Comparison of ENCODE assay signal across 28 mouse cellular contexts in genomic region chr5:118468739-118469138, GRCm38 (mm10).
A peak's percentile ranks its signal among the peaks of the same experiment; 100 is the strongest.
DNase-seq lines count a peak whose midpoint lies in the region; ATAC-seq and TF ChIP-seq lines count a peak whose summit lies in the region.
"Had no signal": no experiment of that assay in that cellular context is flagged by ENCODE, and none has a peak within 500 bp of the region (broad histone marks: within the 10 kb centered on the region; RNA-seq: fewer than 3 reads in every experiment).

No protein-coding gene starts in this region.

- H3K4me3 ChIP-seq in forebrain, embryonic 10.5 days, result no peak overlapping the region
- no peak overlapping the region for H3K4me3 ChIP-seq in forebrain, embryonic 16.5 days (replicated peaks; ENCODE audit: low read length)
- no peak overlapping the region for H3K4me3 ChIP-seq in G1E (ENCODE audit: low read depth, low read length)
- no peak overlapping the region for H3K4me3 ChIP-seq in bone marrow macrophage, adult 2 months (ENCODE audit: insufficient read depth, low read length)
- H3K4me3 ChIP-seq: embryonic facial prominence, embryonic 12.5 days; embryonic facial prominence, embryonic 15.5 days; forebrain, embryonic 12.5 days; forebrain, embryonic 15.5 days; heart, embryonic 12.5 days; heart, embryonic 15.5 days; hindbrain, embryonic 10.5 days; hindbrain, embryonic 13.5 days; intestine, embryonic 15.5 days had no signal

- H3K4me2 ChIP-seq in forebrain, embryonic 16.5 days (ENCODE audit: low read length), result no peak overlapping the region
- H3K4me2 ChIP-seq: embryonic facial prominence, embryonic 12.5 days; embryonic facial prominence, embryonic 15.5 days; forebrain, embryonic 12.5 days; forebrain, embryonic 15.5 days; heart, embryonic 12.5 days; heart, embryonic 15.5 days; hindbrain, embryonic 13.5 days; intestine, embryonic 15.5 days had no signal

- DNase-seq in forebrain, embryonic 10.5 days (ENCODE audit: extremely low spot score, low spot score), result no peak
- DNase-seq in G1E (ENCODE audit: low spot score), result no peak
- DNase-seq in kidney, postnatal 14 days, result no peak
- DNase-seq: adrenal gland, adult 8-10 months; adrenal gland, postnatal 25 days; cerebellum, adult 11 months; cerebellum, adult 2 months; cerebellum, adult 9-11 months; cerebellum, postnatal 36 days; gastrocnemius, postnatal 14 days; heart, adult 18-20 months; heart, postnatal 10 days; heart, postnatal 36 days; kidney, adult 11 months had no signal

- 70% methylated on average over 4 of the region's 4 CpGs for WGBS in forebrain, embryonic 10.5 days
- WGBS in forebrain, embryonic 16.5 days, result 60% methylated on average over 4 of the region's 4 CpGs

- peaks cover 9% of the 10 kb centered on the region for H3K27me3 ChIP-seq in forebrain, embryonic 10.5 days (ENCODE audit: poor library complexity, severe bottlenecking)
- H3K27me3 ChIP-seq in forebrain, embryonic 16.5 days (replicated peaks; ENCODE audit: control insufficient read depth, insufficient read depth, low read length), result no peaks in the 10 kb centered on the region
- H3K27me3 ChIP-seq in G1E (ENCODE audit: insufficient read depth, low read length), result peaks cover 55% of the 10 kb centered on the region
- H3K27me3 ChIP-seq: embryonic facial prominence, embryonic 12.5 days; embryonic facial prominence, embryonic 15.5 days; heart, embryonic 12.5 days; heart, embryonic 15.5 days; intestine, embryonic 15.5 days had no signal

- peaks cover 67% of the 10 kb centered on the region for H3K4me1 ChIP-seq in forebrain, embryonic 10.5 days
- peaks cover 14% of the 10 kb centered on the region for H3K4me1 ChIP-seq in forebrain, embryonic 16.5 days (replicated peaks; ENCODE audit: control insufficient read depth, insufficient read depth, low read length)
- H3K4me1 ChIP-seq in G1E (ENCODE audit: insufficient read depth, low read depth, low read length), result peaks cover 68% of the 10 kb centered on the region
- peaks cover 27% of the 10 kb centered on the region for H3K4me1 ChIP-seq in bone marrow macrophage, adult 2 months (ENCODE audit: control insufficient read depth, insufficient read depth, low read length)

- peak overlapping the region; percentile 58 for H3K27ac ChIP-seq in forebrain, embryonic 10.5 days
- no peak overlapping the region for H3K27ac ChIP-seq in forebrain, embryonic 16.5 days (ENCODE audit: low read length)
- H3K27ac ChIP-seq in bone marrow macrophage, adult 2 months (ENCODE audit: insufficient read depth, low read depth, low read length), result peak overlapping the region; percentile 10
- H3K27ac ChIP-seq: embryonic facial prominence, embryonic 12.5 days; embryonic facial prominence, embryonic 15.5 days; forebrain, embryonic 12.5 days; forebrain, embryonic 15.5 days; heart, embryonic 15.5 days; hindbrain, embryonic 10.5 days; hindbrain, embryonic 13.5 days; intestine, embryonic 15.5 days had no signal

- ATAC-seq in forebrain, embryonic 16.5 days, result no peak
- peak; percentile 10; the same call in 1 of the 2 replicates for ATAC-seq in G1E (ENCODE audit: extremely low read depth, insufficient number of reproducible peaks, low FRiP score, poor library complexity, severe bottlenecking)
- ATAC-seq in cerebellum, adult (ENCODE audit: insufficient number of reproducible peaks, low FRiP score, low TSS enrichment), result no peak
- ATAC-seq: activated CD4-positive, CD25-positive, alpha-beta regulatory T cell, adult 4 months; forebrain, embryonic 15.5 days; hindbrain, embryonic 16.5 days; intestine, embryonic 15.5 days had no signal

- H3K9ac ChIP-seq in forebrain, embryonic 16.5 days (replicated peaks; ENCODE audit: low read depth, low read length), result no peak overlapping the region
- H3K9ac ChIP-seq: embryonic facial prominence, embryonic 15.5 days; forebrain, embryonic 12.5 days; forebrain, embryonic 15.5 days; heart, embryonic 12.5 days; heart, embryonic 15.5 days; hindbrain, embryonic 13.5 days; intestine, embryonic 15.5 days had no signal

- no peaks in the 10 kb centered on the region for H3K36me3 ChIP-seq in forebrain, embryonic 10.5 days (replicated peaks)
- H3K36me3 ChIP-seq in forebrain, embryonic 16.5 days (ENCODE audit: control insufficient read depth, insufficient read depth), result no peaks in the 10 kb centered on the region
- no peaks in the 10 kb centered on the region for H3K36me3 ChIP-seq in G1E (replicated peaks)
- H3K36me3 ChIP-seq: embryonic facial prominence, embryonic 12.5 days; embryonic facial prominence, embryonic 15.5 days; forebrain, embryonic 12.5 days; forebrain, embryonic 15.5 days; heart, embryonic 12.5 days; heart, embryonic 15.5 days; hindbrain, embryonic 10.5 days; hindbrain, embryonic 13.5 days; intestine, embryonic 15.5 days had no signal

- H3K9me3 ChIP-seq in forebrain, embryonic 10.5 days, result no peaks in the 10 kb centered on the region
- no peaks in the 10 kb centered on the region for H3K9me3 ChIP-seq in forebrain, embryonic 16.5 days (ENCODE audit: control insufficient read depth, low read length)
- no peaks in the 10 kb centered on the region for H3K9me3 ChIP-seq in G1E (replicated peaks)
- H3K9me3 ChIP-seq: embryonic facial prominence, embryonic 12.5 days; embryonic facial prominence, embryonic 15.5 days; forebrain, embryonic 12.5 days; forebrain, embryonic 15.5 days; heart, embryonic 12.5 days; heart, embryonic 15.5 days; hindbrain, embryonic 10.5 days; hindbrain, embryonic 13.5 days; intestine, embryonic 15.5 days had no signal

- TF ChIP-seq POLR2A in bone marrow macrophage, adult 2 months (IDR thresholded peaks at IDR 0.05; ENCODE audit: borderline replicate concordance, low read depth, low read length), result no peak

- no peak for TF ChIP-seq CTCF in G1E (IDR thresholded peaks at IDR 0.05; ENCODE audit: low read depth, low read length)
- TF ChIP-seq CTCF in bone marrow macrophage, adult 2 months (IDR thresholded peaks at IDR 0.05; ENCODE audit: low read depth, low read length), result no peak
